Mouse (Mus musculus) embryo, embryonic 11.5 days (tissue): Measurements from ENCODE around the gene Psmd3.

ENCODE experiments used
- DNase-seq: peaks from one replicate; pipeline ENCODE4 v3.0.0-alpha.2; 2012; ENCODE audit warnings: low read depth, low spot score

The Psmd3 gene

DNA sequence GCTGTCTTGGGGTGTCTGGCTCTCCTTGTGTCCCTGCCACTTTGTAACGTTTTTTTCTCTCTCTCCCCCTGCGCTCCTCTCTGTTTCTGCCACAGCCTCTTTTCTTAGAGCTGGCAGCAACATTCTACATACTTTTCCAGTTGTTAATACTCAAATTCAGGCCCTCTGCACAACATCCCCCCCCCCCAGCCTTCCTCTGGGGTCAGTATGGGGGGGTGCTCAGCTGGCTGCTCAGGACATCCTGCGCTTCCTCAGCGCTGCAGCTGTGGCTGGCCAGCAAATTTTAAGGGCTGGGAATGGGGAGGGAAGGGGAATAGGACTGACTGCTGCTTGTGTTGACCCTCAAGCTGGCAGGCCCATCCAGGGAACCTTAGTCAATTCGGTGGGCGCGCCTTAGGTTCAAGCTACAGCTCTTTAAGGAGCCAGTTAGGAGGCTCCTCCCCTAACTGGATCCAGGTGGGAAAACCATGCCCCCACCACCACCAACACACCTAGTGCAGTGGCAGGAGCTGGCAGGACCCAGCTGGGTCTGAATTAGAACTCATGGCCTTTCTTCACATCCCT is 62.2 kb downstream of the Psmd3 start:
- no peak for DNase-seq
